Comparison of ENCODE assay signal across 13 mouse cellular contexts in the genomic region with DNA sequence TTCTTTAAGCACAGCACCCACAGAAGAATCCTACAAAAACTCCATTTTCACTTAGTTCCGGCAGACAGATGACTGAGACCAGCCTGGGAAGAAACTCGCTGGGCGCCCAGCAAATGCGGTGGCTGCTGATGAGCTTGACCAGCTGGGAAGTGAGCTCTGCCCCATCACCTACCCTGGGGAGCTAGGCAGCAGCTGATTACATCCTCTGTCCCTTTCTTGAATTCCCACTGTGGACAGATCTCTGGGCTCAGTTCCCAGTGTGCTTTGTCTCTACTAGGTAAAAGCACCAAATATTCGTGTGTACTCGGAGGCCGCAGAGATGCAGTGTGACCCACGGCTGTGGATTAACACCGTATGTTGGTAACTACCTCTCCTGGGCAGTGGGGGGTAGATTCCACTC. TPM values are rescaled to one million over a fixed set of nuclear protein-coding genes. Genes with fewer than 3 reads are reported as not detected.
DNase-seq lines count a peak whose midpoint lies in the region; ATAC-seq and TF ChIP-seq lines count a peak whose summit lies in the region.
"Had no signal": no experiment of that assay in that cellular context is flagged by ENCODE, and none has a peak within 500 bp of the region (broad histone marks: within the 10 kb centered on the region; RNA-seq: fewer than 3 reads in every experiment).

No protein-coding gene starts in this region.

- H3K4me3 ChIP-seq in forebrain, embryonic 11.5 days (ENCODE audit: low read depth, low read length): no peak overlapping the region
- no peak overlapping the region for H3K4me3 ChIP-seq in forebrain, embryonic 14.5 days (ENCODE audit: low read depth, low read length)
- no peak overlapping the region for H3K4me3 ChIP-seq in kidney, postnatal 0 days (replicated peaks; ENCODE audit: low read depth, low read length)
- H3K4me3 ChIP-seq in intestine, embryonic 15.5 days (replicated peaks): no peak overlapping the region
- H3K4me3 ChIP-seq: embryonic facial prominence, embryonic 13.5 days had no signal

- no peak overlapping the region for H3K9ac ChIP-seq in forebrain, embryonic 11.5 days (ENCODE audit: low read length)
- no peak overlapping the region for H3K9ac ChIP-seq in forebrain, embryonic 14.5 days (ENCODE audit: low read length)
- no peak overlapping the region for H3K9ac ChIP-seq in kidney, postnatal 0 days (ENCODE audit: low read depth, low read length)
- H3K9ac ChIP-seq in intestine, embryonic 15.5 days: no peak overlapping the region
- H3K9ac ChIP-seq: embryonic facial prominence, embryonic 13.5 days had no signal

- no peak for TF ChIP-seq CTCF in kidney, postnatal 0 days (IDR thresholded peaks at IDR 0.05; ENCODE audit: low read depth)

- no peaks in the 10 kb centered on the region for H3K9me3 ChIP-seq in forebrain, embryonic 11.5 days (ENCODE audit: control insufficient read depth, low read length)
- H3K9me3 ChIP-seq in forebrain, embryonic 14.5 days (replicated peaks; ENCODE audit: control insufficient read depth, low read length): no peaks in the 10 kb centered on the region
- H3K9me3 ChIP-seq in kidney, postnatal 0 days (replicated peaks; ENCODE audit: low read length): no peaks in the 10 kb centered on the region
- no peaks in the 10 kb centered on the region for H3K9me3 ChIP-seq in intestine, embryonic 15.5 days
- H3K9me3 ChIP-seq: embryonic facial prominence, embryonic 13.5 days had no signal

- H3K4me2 ChIP-seq in forebrain, embryonic 11.5 days (ENCODE audit: low read depth, low read length, severe bottlenecking): no peak overlapping the region
- H3K4me2 ChIP-seq in forebrain, embryonic 14.5 days (ENCODE audit: low read length): no peak overlapping the region
- H3K4me2 ChIP-seq in kidney, postnatal 0 days (ENCODE audit: low read length): no peak overlapping the region
- no peak overlapping the region for H3K4me2 ChIP-seq in intestine, embryonic 15.5 days (replicated peaks)
- H3K4me2 ChIP-seq: embryonic facial prominence, embryonic 13.5 days had no signal

- no peaks in the 10 kb centered on the region for H3K4me1 ChIP-seq in forebrain, embryonic 11.5 days (replicated peaks; ENCODE audit: control insufficient read depth, insufficient read depth, low read length)
- H3K4me1 ChIP-seq in forebrain, embryonic 14.5 days (ENCODE audit: control insufficient read depth, insufficient read depth, low read length): no peaks in the 10 kb centered on the region
- H3K4me1 ChIP-seq in kidney, postnatal 0 days (replicated peaks; ENCODE audit: insufficient read depth, low read length): 0 out of 2 replicates have a peak, but pooled peaks cover 7% of the 10 kb centered on the region
- H3K4me1 ChIP-seq in intestine, embryonic 15.5 days (replicated peaks): 0 out of 2 replicates have a peak, but pooled peaks cover 4% of the 10 kb centered on the region
- H3K4me1 ChIP-seq: embryonic facial prominence, embryonic 13.5 days had no signal

- no peaks in the 10 kb centered on the region for H3K27me3 ChIP-seq in forebrain, embryonic 11.5 days (ENCODE audit: control insufficient read depth, insufficient read depth, low read length)
- H3K27me3 ChIP-seq in forebrain, embryonic 14.5 days (replicated peaks; ENCODE audit: control insufficient read depth, insufficient read depth, low read length): no peaks in the 10 kb centered on the region
- H3K27me3 ChIP-seq in kidney, postnatal 0 days (ENCODE audit: insufficient read depth, low read length): no peaks in the 10 kb centered on the region
- no peaks in the 10 kb centered on the region for H3K27me3 ChIP-seq in intestine, embryonic 15.5 days (replicated peaks)
- H3K27me3 ChIP-seq: embryonic facial prominence, embryonic 13.5 days had no signal

- no peak overlapping the region for H3K27ac ChIP-seq in forebrain, embryonic 11.5 days (ENCODE audit: low read depth, low read length)
- no peak overlapping the region for H3K27ac ChIP-seq in forebrain, embryonic 14.5 days (ENCODE audit: low read depth, low read length)
- H3K27ac ChIP-seq in kidney, postnatal 0 days: no peak overlapping the region
- no peak overlapping the region for H3K27ac ChIP-seq in intestine, embryonic 15.5 days
- H3K27ac ChIP-seq: embryonic facial prominence, embryonic 13.5 days had no signal

- WGBS in forebrain, embryonic 11.5 days: 82% methylated on average over 9 of the region's 9 CpGs
- 83% methylated on average over 9 of the region's 9 CpGs for WGBS in forebrain, embryonic 14.5 days
- WGBS in kidney, postnatal 0 days: 61% methylated on average over 9 of the region's 9 CpGs
- WGBS in intestine, embryonic 15.5 days: 74% methylated on average over 9 of the region's 9 CpGs

- no peak for ATAC-seq in forebrain, embryonic 11.5 days (replicated peaks; ENCODE audit: low FRiP score)
- no peak for ATAC-seq in forebrain, embryonic 14.5 days
- no peak for ATAC-seq in kidney, postnatal 0 days (replicated peaks; ENCODE audit: low FRiP score, low read depth)
- no peak for ATAC-seq in intestine, embryonic 15.5 days

- no peaks in the 10 kb centered on the region for H3K36me3 ChIP-seq in forebrain, embryonic 11.5 days (ENCODE audit: control insufficient read depth, insufficient read depth, low read length)
- no peaks in the 10 kb centered on the region for H3K36me3 ChIP-seq in forebrain, embryonic 14.5 days (ENCODE audit: control insufficient read depth, insufficient read depth, low read length)
- no peaks in the 10 kb centered on the region for H3K36me3 ChIP-seq in kidney, postnatal 0 days (ENCODE audit: insufficient read depth, low read length)
- H3K36me3 ChIP-seq in intestine, embryonic 15.5 days: no peaks in the 10 kb centered on the region
- H3K36me3 ChIP-seq: embryonic facial prominence, embryonic 13.5 days had no signal

- peak; percentile 41 for DNase-seq in forebrain, embryonic 11.5 days (ENCODE audit: low spot score)
- no peak for DNase-seq in forebrain, embryonic 14.5 days (ENCODE audit: low spot score)
- peak; percentile 22 for DNase-seq in kidney, postnatal 0 days (ENCODE audit: low spot score)
- no peak for DNase-seq in kidney, adult 8-10 months
- DNase-seq in thymus, postnatal 14 days: peak; percentile 9
- no peak for DNase-seq in thymus, postnatal 25 days
- no peak for DNase-seq in layer of hippocampus, adult 8-10 months (ENCODE audit: low spot score in 2 of 2)
- DNase-seq: adrenal gland, adult 2 months; B cell, adult 2 months; cerebellum, adult 11-12 months; kidney, postnatal 25 days had no signal

RNA-seq across cellular contexts. Expression of a gene that starts 25.9 kb away (rescaled TPM):
- polyA plus RNA-seq in forebrain, embryonic 11.5 days (2014; fragmentation: Nextera tagmentation; extraction: Ambion mirVana): 25.2 and 25.6 TPM in 2 replicates
- 12.5 and 13.5 TPM in 2 replicates for polyA plus RNA-seq in forebrain, embryonic 14.5 days (2014; fragmentation: Nextera tagmentation; extraction: Ambion mirVana)
- 26.9 and 30.5 TPM in 2 replicates for polyA plus RNA-seq in kidney, postnatal 0 days (2015; fragmentation: Nextera tagmentation; extraction: Ambion mirVana)
- 56.3 and 58.8 TPM in 2 replicates for polyA plus RNA-seq in intestine, embryonic 15.5 days (2015; fragmentation: Nextera tagmentation; extraction: Ambion mirVana)
- 1 to 10 TPM; 6.3 to 9.2 (median 7.9) TPM for total RNA-seq in layer of hippocampus, adult 8-10 months (2022)

RNA-seq across cellular contexts. Expression of a gene that starts 55.6 kb away (rescaled TPM):
- 1.4 and 2.5 TPM in 2 replicates for polyA plus RNA-seq in forebrain, embryonic 11.5 days (2014; fragmentation: Nextera tagmentation; extraction: Ambion mirVana)
- polyA plus RNA-seq in forebrain, embryonic 14.5 days (2014; fragmentation: Nextera tagmentation; extraction: Ambion mirVana): 5.9 and 7.8 TPM in 2 replicates
- 2.1 and 2.4 TPM in 2 replicates for polyA plus RNA-seq in kidney, postnatal 0 days (2015; fragmentation: Nextera tagmentation; extraction: Ambion mirVana)
- 1.6 and 1.8 TPM in 2 replicates for polyA plus RNA-seq in intestine, embryonic 15.5 days (2015; fragmentation: Nextera tagmentation; extraction: Ambion mirVana)
- total RNA-seq in layer of hippocampus, adult 8-10 months (2022): 10 to 100 TPM; 37.2 to 41.6 (median 39.2) TPM

Comparison
In these comparisons a context has a peak if more than half of its experiments do, and no peak if none do; other contexts are left out.
1. DNase-seq: peak in forebrain, embryonic 11.5 days (single experiment), kidney, postnatal 0 days (single experiment) and thymus, postnatal 14 days (single experiment); none in forebrain, embryonic 14.5 days (single experiment), kidney, adult 8-10 months (0 of 2), thymus, postnatal 25 days (single experiment) and layer of hippocampus, adult 8-10 months (0 of 2).